ENCODE assay signal across 8 mouse cellular contexts in the genomic region with DNA sequence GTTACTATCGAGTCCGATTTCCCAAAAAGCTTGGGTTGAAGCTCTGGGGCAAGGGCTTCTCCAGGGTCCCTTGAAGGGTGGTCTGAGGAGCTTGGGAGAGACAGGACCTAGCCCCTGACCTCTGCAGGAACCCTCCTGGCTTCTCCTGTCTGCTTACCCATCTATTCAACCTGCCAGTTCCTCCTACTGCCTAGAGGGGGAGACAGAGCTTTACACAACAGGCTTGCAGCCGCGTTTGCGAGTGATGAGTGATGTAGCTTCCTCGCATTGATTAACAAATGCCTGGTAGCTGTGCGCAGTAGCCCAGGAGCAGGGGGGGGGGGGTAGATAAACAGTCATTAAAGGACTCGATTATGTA. TPM values are rescaled to one million over a fixed set of nuclear protein-coding genes. Genes with fewer than 3 reads are reported as not detected.
A peak's percentile ranks its signal among the peaks of the same experiment; 100 is the strongest.
DNase-seq lines count a peak whose midpoint lies in the region; ATAC-seq and TF ChIP-seq lines count a peak whose summit lies in the region.

No protein-coding gene starts in this region.

- peak; percentile 87 for DNase-seq in A20 (ENCODE audit: low read depth, low spot score)
- DNase-seq in adrenal gland, postnatal 14 days = peak; percentile 85
- peak; percentile 64 for DNase-seq in liver, adult 2 months (ENCODE audit: extremely low read depth, low read depth, low spot score)
- peak; percentile 61 for DNase-seq in stomach, postnatal 0 days (ENCODE audit: low spot score)

- 9% methylated on average over 8 of the region's 8 CpGs for WGBS in embryonic facial prominence, embryonic 13.5 days
- WGBS in heart, embryonic 12.5 days = 5% methylated on average over 8 of the region's 8 CpGs
- WGBS in kidney, embryonic 15.5 days = 5% methylated on average over 8 of the region's 8 CpGs
- 7% methylated on average over 8 of the region's 8 CpGs for WGBS in liver, adult 2 months
- WGBS in stomach, postnatal 0 days = 5% methylated on average over 8 of the region's 8 CpGs

- H3K27ac ChIP-seq in embryonic facial prominence, embryonic 13.5 days = peak overlapping the region; percentile 66
- H3K27ac ChIP-seq in heart, embryonic 12.5 days (ENCODE audit: poor library complexity, severe bottlenecking) = no peak overlapping the region
- H3K27ac ChIP-seq in kidney, embryonic 15.5 days = no peak overlapping the region
- no peak overlapping the region for H3K27ac ChIP-seq in liver, adult 2 months (replicated peaks; ENCODE audit: insufficient read depth, low read depth, low read length)
- no peak overlapping the region for H3K27ac ChIP-seq in stomach, postnatal 0 days (replicated peaks)

- no peak for TF ChIP-seq POLR2A in liver, adult 2 months (IDR thresholded peaks at IDR 0.05; ENCODE audit: extremely low read depth, insufficient read depth, low read length)

- H3K79me2 ChIP-seq in liver, adult 2 months (ENCODE audit: control insufficient read depth, insufficient read depth, low read length) = no peaks in the 10 kb centered on the region

- TF ChIP-seq CTCF in liver, adult 2 months (IDR thresholded peaks at IDR 0.05; ENCODE audit: low read depth, low read length) = peak; percentile 87
- peak; percentile 97 for TF ChIP-seq CTCF in stomach, postnatal 0 days (IDR thresholded peaks at IDR 0.05; ENCODE audit: low read depth)

- H3K27me3 ChIP-seq in embryonic facial prominence, embryonic 13.5 days = no peaks in the 10 kb centered on the region
- no peaks in the 10 kb centered on the region for H3K27me3 ChIP-seq in heart, embryonic 12.5 days (replicated peaks)
- no peaks in the 10 kb centered on the region for H3K27me3 ChIP-seq in kidney, embryonic 15.5 days
- 0 out of 2 replicates have a peak, but pooled peaks cover 5% of the 10 kb centered on the region for H3K27me3 ChIP-seq in liver, adult 2 months (ENCODE audit: control insufficient read depth, insufficient read depth, low read length)
- no peaks in the 10 kb centered on the region for H3K27me3 ChIP-seq in stomach, postnatal 0 days (ENCODE audit: control insufficient read depth, insufficient read depth, low read length)

- peaks cover 44% of the 10 kb centered on the region for H3K4me1 ChIP-seq in embryonic facial prominence, embryonic 13.5 days
- H3K4me1 ChIP-seq in heart, embryonic 12.5 days (replicated peaks) = peaks cover 33% of the 10 kb centered on the region
- H3K4me1 ChIP-seq in kidney, embryonic 15.5 days = peaks cover 46% of the 10 kb centered on the region
- peaks cover 5% of the 10 kb centered on the region; the same call in 1 of the 2 replicates for H3K4me1 ChIP-seq in liver, adult 2 months (ENCODE audit: control insufficient read depth, insufficient read depth, low read length)
- H3K4me1 ChIP-seq in stomach, postnatal 0 days (replicated peaks; ENCODE audit: control insufficient read depth, insufficient read depth) = 0 out of 2 replicates have a peak, but pooled peaks cover 2% of the 10 kb centered on the region

- H3K9me3 ChIP-seq in embryonic facial prominence, embryonic 13.5 days = no peaks in the 10 kb centered on the region
- H3K9me3 ChIP-seq in heart, embryonic 12.5 days (replicated peaks) = no peaks in the 10 kb centered on the region
- no peaks in the 10 kb centered on the region for H3K9me3 ChIP-seq in kidney, embryonic 15.5 days (replicated peaks)
- no peaks in the 10 kb centered on the region for H3K9me3 ChIP-seq in stomach, postnatal 0 days (ENCODE audit: control insufficient read depth, low read length)

- H3K4me3 ChIP-seq in embryonic facial prominence, embryonic 13.5 days = peak overlapping the region; percentile 76
- H3K4me3 ChIP-seq in heart, embryonic 12.5 days = peak overlapping the region; percentile 65
- peak overlapping the region; percentile 78 for H3K4me3 ChIP-seq in kidney, embryonic 15.5 days (replicated peaks)
- H3K4me3 ChIP-seq in liver, adult 2 months (ENCODE audit: insufficient read depth, low read depth, low read length) = no peak overlapping the region
- no peak overlapping the region for H3K4me3 ChIP-seq in stomach, postnatal 0 days (ENCODE audit: low read depth, low read length)

- H3K36me3 ChIP-seq in embryonic facial prominence, embryonic 13.5 days = peaks cover 31% of the 10 kb centered on the region
- H3K36me3 ChIP-seq in heart, embryonic 12.5 days = peaks cover 28% of the 10 kb centered on the region
- peaks cover 43% of the 10 kb centered on the region for H3K36me3 ChIP-seq in kidney, embryonic 15.5 days
- no peaks in the 10 kb centered on the region for H3K36me3 ChIP-seq in liver, adult 2 months (ENCODE audit: control insufficient read depth, insufficient read depth, low read length)
- H3K36me3 ChIP-seq in stomach, postnatal 0 days (ENCODE audit: control insufficient read depth, insufficient read depth, low read length) = peaks cover 10% of the 10 kb centered on the region

- peak overlapping the region; percentile 85 for H3K9ac ChIP-seq in embryonic facial prominence, embryonic 13.5 days
- no peak overlapping the region for H3K9ac ChIP-seq in heart, embryonic 12.5 days
- H3K9ac ChIP-seq in kidney, embryonic 15.5 days = peak overlapping the region; percentile 15; the same call in 1 of the 2 replicates
- H3K9ac ChIP-seq in liver, adult 2 months (ENCODE audit: low read depth, low read length) = no peak overlapping the region
- no peak overlapping the region for H3K9ac ChIP-seq in stomach, postnatal 0 days (ENCODE audit: low read length)

- peak; percentile 8; the same call in 1 of the 2 replicates for ATAC-seq in embryonic facial prominence, embryonic 13.5 days (ENCODE audit: insufficient number of reproducible peaks, insufficient read depth, low FRiP score, low TSS enrichment, low read depth)
- no peak for ATAC-seq in heart, embryonic 12.5 days (ENCODE audit: insufficient number of reproducible peaks, low FRiP score)
- no peak for ATAC-seq in kidney, embryonic 15.5 days (replicated peaks; ENCODE audit: low FRiP score)
- ATAC-seq in monocyte, adult 5-6 weeks (replicated peaks; ENCODE audit: insufficient number of reproducible peaks, low FRiP score, low TSS enrichment, poor library complexity, severe bottlenecking) = peak; percentile 65
- peak; percentile 38; the same call in 1 of the 2 replicates for ATAC-seq in stomach, postnatal 0 days (ENCODE audit: low FRiP score, low TSS enrichment)

- peak overlapping the region; percentile 92 for H3K4me2 ChIP-seq in embryonic facial prominence, embryonic 13.5 days
- peak overlapping the region; percentile 94 for H3K4me2 ChIP-seq in heart, embryonic 12.5 days
- H3K4me2 ChIP-seq in kidney, embryonic 15.5 days = peak overlapping the region; percentile 100
- H3K4me2 ChIP-seq in stomach, postnatal 0 days (replicated peaks; ENCODE audit: low read depth) = peak overlapping the region; percentile 27; the same call in 1 of the 2 replicates

- no peak for TF ChIP-seq EP300 in stomach, postnatal 0 days (optimal IDR thresholded peaks at IDR 0.05)

RNA-seq across cellular contexts. Expression of a gene that starts 1.9 kb away (rescaled TPM):
- total RNA-seq in adrenal gland, postnatal 14 days (2021) = 4.4 and 6.2 TPM in 2 replicates
- 18.7 and 23.2 TPM in 2 replicates for polyA plus RNA-seq in embryonic facial prominence, embryonic 13.5 days (2015; fragmentation: Nextera tagmentation; extraction: Ambion mirVana)
- polyA plus RNA-seq in heart, embryonic 12.5 days (2016; fragmentation: Nextera tagmentation; extraction: Ambion mirVana) = 33.4 and 34.2 TPM in 2 replicates
- 13.7 and 15.0 TPM in 2 replicates for polyA plus RNA-seq in kidney, embryonic 15.5 days (2015; fragmentation: Nextera tagmentation; extraction: Ambion mirVana)
- total RNA-seq in liver, adult 2 months (2014; rRNA removed) = 0.27 and 0.37 TPM in 2 replicates
- 0.62 and 1.2 TPM in 2 replicates for polyA plus RNA-seq in liver, adult 2 months (2012; rRNA removed)
- total RNA-seq in monocyte, adult 5-6 weeks (2017) = 1.1 to 3.5 TPM in 2 of 3 replicates, not detected in the other
- polyA plus RNA-seq in stomach, postnatal 0 days (2015; fragmentation: Nextera tagmentation; extraction: Ambion mirVana) = 4.1 and 4.3 TPM in 2 replicates

RNA-seq across cellular contexts. Expression of a gene that starts 10.9 kb away (rescaled TPM):
- total RNA-seq in adrenal gland, postnatal 14 days (2021) = 554 and 561 TPM in 2 replicates
- polyA plus RNA-seq in embryonic facial prominence, embryonic 13.5 days (2015; fragmentation: Nextera tagmentation; extraction: Ambion mirVana) = 2,193 and 2,304 TPM in 2 replicates
- 667 and 690 TPM in 2 replicates for polyA plus RNA-seq in heart, embryonic 12.5 days (2016; fragmentation: Nextera tagmentation; extraction: Ambion mirVana)
- 761 and 838 TPM in 2 replicates for polyA plus RNA-seq in kidney, embryonic 15.5 days (2015; fragmentation: Nextera tagmentation; extraction: Ambion mirVana)
- total RNA-seq in liver, adult 2 months (2014; rRNA removed) = 23.2 and 31.6 TPM in 2 replicates
- 25.2 and 26.9 TPM in 2 replicates for polyA plus RNA-seq in liver, adult 2 months (2012; rRNA removed)
- total RNA-seq in monocyte, adult 5-6 weeks (2017) = 404 to 1,073 TPM (median 510 TPM) in 3 replicates
- 1,326 and 1,632 TPM in 2 replicates for polyA plus RNA-seq in stomach, postnatal 0 days (2015; fragmentation: Nextera tagmentation; extraction: Ambion mirVana)

RNA-seq across cellular contexts. Expression of a gene that starts 16.1 kb away (rescaled TPM):
- 6.6 and 15.2 TPM in 2 replicates for total RNA-seq in adrenal gland, postnatal 14 days (2021)
- 53.3 and 54.4 TPM in 2 replicates for polyA plus RNA-seq in embryonic facial prominence, embryonic 13.5 days (2015; fragmentation: Nextera tagmentation; extraction: Ambion mirVana)
- polyA plus RNA-seq in heart, embryonic 12.5 days (2016; fragmentation: Nextera tagmentation; extraction: Ambion mirVana) = 26.2 and 26.8 TPM in 2 replicates
- polyA plus RNA-seq in kidney, embryonic 15.5 days (2015; fragmentation: Nextera tagmentation; extraction: Ambion mirVana) = 34.4 and 41.6 TPM in 2 replicates
- total RNA-seq in liver, adult 2 months (2014; rRNA removed) = 0.37 and 2.3 TPM in 2 replicates
- polyA plus RNA-seq in liver, adult 2 months (2012; rRNA removed) = 3.7 and 6.0 TPM in 2 replicates
- total RNA-seq in monocyte, adult 5-6 weeks (2017) = 18.5 to 41.3 TPM (median 19.2 TPM) in 3 replicates
- 22.7 and 27.4 TPM in 2 replicates for polyA plus RNA-seq in stomach, postnatal 0 days (2015; fragmentation: Nextera tagmentation; extraction: Ambion mirVana)

RNA-seq across cellular contexts. Expression of a gene that starts 16.2 kb away (rescaled TPM):
- total RNA-seq in adrenal gland, postnatal 14 days (2021) = not detected in 2 replicates
- 0.18 and 0.25 TPM in 2 replicates for polyA plus RNA-seq in embryonic facial prominence, embryonic 13.5 days (2015; fragmentation: Nextera tagmentation; extraction: Ambion mirVana)
- 0.15 and 0.47 TPM in 2 replicates for polyA plus RNA-seq in heart, embryonic 12.5 days (2016; fragmentation: Nextera tagmentation; extraction: Ambion mirVana)
- 0.14 and 0.60 TPM in 2 replicates for polyA plus RNA-seq in kidney, embryonic 15.5 days (2015; fragmentation: Nextera tagmentation; extraction: Ambion mirVana)
- not detected in 2 replicates for total RNA-seq in liver, adult 2 months (2014; rRNA removed)
- not detected in 2 replicates for polyA plus RNA-seq in liver, adult 2 months (2012; rRNA removed)
- 1.7 to 3.9 TPM (median 1.9 TPM) in 3 replicates for total RNA-seq in monocyte, adult 5-6 weeks (2017)
- 0.27 and 0.28 TPM in 2 replicates for polyA plus RNA-seq in stomach, postnatal 0 days (2015; fragmentation: Nextera tagmentation; extraction: Ambion mirVana)

RNA-seq across cellular contexts. Expression of a gene that starts 19.1 kb away (rescaled TPM):
- 37.0 and 44.4 TPM in 2 replicates for total RNA-seq in adrenal gland, postnatal 14 days (2021)
- 54.1 and 57.4 TPM in 2 replicates for polyA plus RNA-seq in embryonic facial prominence, embryonic 13.5 days (2015; fragmentation: Nextera tagmentation; extraction: Ambion mirVana)
- polyA plus RNA-seq in heart, embryonic 12.5 days (2016; fragmentation: Nextera tagmentation; extraction: Ambion mirVana) = 37.9 and 39.9 TPM in 2 replicates
- 54.6 and 58.9 TPM in 2 replicates for polyA plus RNA-seq in kidney, embryonic 15.5 days (2015; fragmentation: Nextera tagmentation; extraction: Ambion mirVana)
- total RNA-seq in liver, adult 2 months (2014; rRNA removed) = 4.0 and 5.3 TPM in 2 replicates
- 10.3 and 13.1 TPM in 2 replicates for polyA plus RNA-seq in liver, adult 2 months (2012; rRNA removed)
- total RNA-seq in monocyte, adult 5-6 weeks (2017) = 8.3 to 18.0 TPM (median 11.6 TPM) in 3 replicates
- 32.3 and 36.4 TPM in 2 replicates for polyA plus RNA-seq in stomach, postnatal 0 days (2015; fragmentation: Nextera tagmentation; extraction: Ambion mirVana)

Comparison
In these comparisons a context has a peak if more than half of its experiments do, and no peak if none do; other contexts are left out.
1. ATAC-seq: peak in embryonic facial prominence, embryonic 13.5 days (single experiment), monocyte, adult 5-6 weeks (single experiment) and stomach, postnatal 0 days (single experiment); none in heart, embryonic 12.5 days (single experiment) and kidney, embryonic 15.5 days (single experiment).
2. H3K4me2 ChIP-seq: peak in every context shown above with its lines; median percentile 100 in kidney, embryonic 15.5 days; 94 in heart, embryonic 12.5 days; 92 in embryonic facial prominence, embryonic 13.5 days; 27 in stomach, postnatal 0 days.
3. H3K4me3 ChIP-seq: peak in embryonic facial prominence, embryonic 13.5 days (single experiment), heart, embryonic 12.5 days (single experiment) and kidney, embryonic 15.5 days (single experiment); none in liver, adult 2 months (single experiment) and stomach, postnatal 0 days (single experiment).
4. H3K9ac ChIP-seq: peak in embryonic facial prominence, embryonic 13.5 days (single experiment) and kidney, embryonic 15.5 days (single experiment); none in heart, embryonic 12.5 days (single experiment), liver, adult 2 months (single experiment) and stomach, postnatal 0 days (single experiment).
5. RNA of a gene that starts 10.9 kb away (polyA plus RNA-seq): 2,193 to 2,304 TPM in embryonic facial prominence, embryonic 13.5 days, 1,326 to 1,632 TPM in stomach, postnatal 0 days, 761 to 838 TPM in kidney, embryonic 15.5 days and 667 to 690 TPM in heart, embryonic 12.5 days; 25.2 to 26.9 TPM in liver, adult 2 months; every median in the first group is over 10 times any median in the second.
6. Peak in every context shown above with its lines, with median percentiles within 50 percentile points of each other: DNase-seq.